Mouse (Mus musculus) c-Kit-positive CD71-positive TER-119-positive erythroid progenitor cells, embryonic 14.5 days (primary cell): ENCODE data around the gene Gse1.

Experiments
- DNase-seq: peaks from one replicate; pipeline ENCODE4 v3.0.0-alpha.2; 2013; ENCODE audit warnings: low spot score

The Gse1 gene

DNA sequence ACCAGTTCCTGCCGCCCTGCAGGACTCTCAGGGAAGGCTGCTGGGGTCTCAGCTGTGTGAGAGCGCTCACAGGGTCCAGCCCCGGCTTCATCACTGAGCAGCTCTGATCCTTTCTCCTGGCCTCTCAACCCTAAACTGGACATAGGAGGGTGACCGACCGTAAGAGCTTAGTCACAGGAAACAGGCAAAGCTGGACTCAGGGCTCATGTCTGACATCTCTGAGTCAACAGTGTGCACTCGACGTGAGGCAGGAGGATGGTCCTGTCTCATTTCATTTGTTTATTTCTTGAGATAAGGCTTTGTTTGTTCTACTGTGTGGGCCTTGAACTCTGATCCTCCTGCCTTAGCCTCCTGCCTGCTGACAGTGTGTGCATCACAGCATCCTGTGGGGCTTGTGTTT, 392.2 kb downstream of the Gse1 start:
- DNase-seq: no peak

DNA sequence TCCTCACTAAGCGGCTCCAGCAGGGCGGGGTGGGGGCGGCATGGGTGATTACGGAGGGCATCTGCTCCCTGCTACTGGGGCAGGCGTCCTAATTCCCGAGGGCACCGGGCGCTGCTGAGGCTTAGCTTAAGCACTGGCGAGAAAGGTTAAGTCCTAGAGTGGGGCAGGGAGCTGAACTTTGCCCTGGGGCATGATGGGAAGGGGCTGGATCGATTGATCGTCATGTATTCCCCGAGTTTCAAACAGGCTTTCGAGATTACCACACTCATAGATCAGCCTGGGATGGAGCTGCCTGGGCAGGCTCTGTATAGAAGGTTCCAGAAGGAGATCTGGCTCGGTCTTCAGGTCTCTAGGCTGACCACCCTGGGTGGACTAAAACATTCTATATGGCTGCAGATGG, 393.9 kb downstream of the Gse1 start:
- DNase-seq: no peak

DNA sequence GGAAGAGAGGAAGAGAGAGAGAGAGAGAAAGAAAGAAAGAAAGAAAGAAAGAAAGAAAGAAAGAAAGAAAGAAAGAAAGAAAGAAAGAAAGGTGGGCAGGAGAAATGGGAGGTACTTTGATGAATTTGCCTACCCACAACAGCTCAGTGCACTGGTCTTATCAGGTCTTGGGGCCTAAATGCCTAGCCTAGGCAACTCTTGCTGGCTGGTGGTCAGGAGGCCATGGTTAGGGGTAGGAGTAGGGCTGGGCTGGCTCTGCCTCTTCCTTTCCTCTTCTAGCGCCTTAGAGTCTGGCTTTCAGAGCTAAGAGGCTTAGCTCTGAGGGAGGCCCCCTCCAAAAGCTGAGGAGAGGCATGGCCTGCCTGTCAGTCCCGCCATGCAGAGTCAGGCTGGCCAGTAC, 395.4 kb downstream of the Gse1 start:
- DNase-seq: no peak

DNA sequence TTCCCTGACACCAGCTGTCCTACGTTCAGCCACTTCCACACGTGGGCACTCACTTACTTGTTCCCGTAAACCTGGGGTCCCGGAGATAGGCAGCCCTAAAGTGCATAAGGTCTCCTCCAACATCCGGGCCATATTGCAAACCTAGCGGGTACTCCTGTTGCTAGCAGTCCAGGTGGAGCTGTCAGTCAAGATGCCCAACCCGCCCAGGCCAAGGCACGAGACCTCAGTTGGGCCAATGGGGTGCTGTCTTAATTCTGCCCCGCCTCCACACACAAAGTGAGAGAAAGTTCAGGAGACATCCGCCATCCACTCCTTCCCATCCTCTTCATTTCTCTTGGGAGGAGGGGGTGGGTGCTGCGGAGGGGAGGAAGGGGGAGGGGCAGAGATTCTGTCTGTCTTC, 398.2 kb downstream of the Gse1 start:
- no peak for DNase-seq

DNA sequence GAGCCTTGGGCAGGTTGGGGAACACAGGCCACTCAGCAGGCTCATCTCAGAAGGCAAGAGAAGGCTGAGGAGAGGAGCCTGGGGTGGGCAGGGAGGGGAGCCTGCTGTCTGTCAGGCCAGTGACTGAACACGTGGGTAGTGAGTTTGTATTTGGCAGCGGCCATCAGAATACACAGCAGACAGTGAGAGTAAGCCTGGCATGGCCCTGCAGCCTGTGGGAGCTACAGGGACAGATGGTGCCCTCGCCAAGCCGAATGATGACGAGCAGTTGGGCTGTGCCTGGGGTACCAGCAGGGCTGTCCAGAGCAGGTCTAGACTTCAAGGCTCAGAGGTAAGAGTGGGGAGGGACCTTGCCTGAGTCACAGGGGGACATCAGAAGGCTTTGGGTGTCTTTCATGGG, 399.0 kb downstream of the Gse1 start:
- no peak for DNase-seq

DNA sequence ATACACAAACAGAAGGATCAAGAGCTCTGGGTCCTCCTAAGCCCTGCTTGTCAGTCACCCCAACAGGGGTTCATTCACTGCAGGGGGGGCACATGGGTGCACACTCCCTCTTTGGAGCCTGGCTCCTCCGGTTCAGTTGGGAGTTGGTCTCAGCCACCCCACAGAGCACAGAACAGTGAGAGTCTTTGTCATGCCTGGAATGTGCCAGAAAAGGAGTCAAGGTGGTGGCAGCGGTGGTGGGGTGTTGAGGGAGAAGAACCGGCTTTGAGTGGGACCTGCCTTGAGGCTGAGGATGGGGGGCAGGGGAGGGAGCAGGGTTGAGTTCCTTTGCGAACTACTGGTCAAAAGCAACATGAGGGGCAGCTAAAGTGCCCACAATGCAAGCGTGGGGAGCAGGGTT, 401.8 kb downstream of the Gse1 start:
- DNase-seq: no peak

DNA sequence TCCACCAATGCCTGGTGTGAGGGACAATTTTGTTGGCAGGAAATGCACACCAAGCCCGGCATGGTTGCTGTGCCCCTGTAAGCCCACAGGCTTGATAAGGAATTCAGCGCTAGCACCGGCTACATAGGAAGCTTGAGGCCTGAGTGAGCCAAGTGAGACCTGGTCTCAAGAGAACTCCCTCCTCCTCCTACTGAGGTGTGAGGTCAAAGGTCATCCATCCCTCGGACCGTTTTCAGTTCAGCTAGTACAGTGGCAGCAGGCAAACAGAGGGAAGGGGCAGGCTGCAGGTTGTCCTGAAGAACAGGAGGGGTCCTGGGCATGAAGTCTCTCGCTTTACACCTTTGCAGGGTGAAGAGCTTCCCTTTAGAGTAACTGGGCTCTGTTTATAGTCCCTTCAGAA, 402.6 kb downstream of the Gse1 start:
- DNase-seq: no peak
